Mouse (Mus musculus) midbrain, embryonic 13.5 days (tissue): ENCODE results near the gene Polr2a. TPM values are rescaled to one million over a fixed set of nuclear protein-coding genes. Genes with fewer than 3 reads are reported as not detected.
A peak's percentile ranks its signal among the peaks of the same experiment; 100 is the strongest.

Source experiments
- ATAC-seq: fragments of 200-750 bp; cut with Nextera tagmentation; 2 replicates; pipeline ENCODE4 v1.8.0; 2017; ENCODE audit warnings: mild to moderate bottlenecking, moderate TSS enrichment, moderate library complexity
- H3K27ac ChIP-seq: fragments of 300-500 bp; sonication (generic); 2 replicates; pipeline ENCODE4 v1.5.1; 2015; ENCODE audit warnings: inconsistent platforms, mild to moderate bottlenecking, moderate library complexity
- H3K27me3 ChIP-seq: fragments of 300-500 bp; sonication (generic); 2 replicates; pipeline ENCODE4 v1.6.1; 2015; ENCODE audit warnings: mild to moderate bottlenecking, inconsistent platforms
- H3K36me3 ChIP-seq: fragments of 300-500 bp; sonication (generic); 2 replicates; pipeline ENCODE4 v1.6.1; 2015; ENCODE audit warnings: mild to moderate bottlenecking, inconsistent platforms
- H3K4me1 ChIP-seq: fragments of 300-500 bp; sonication (generic); replicated peaks from 2 replicates; pipeline ENCODE4 v1.6.1; 2015; ENCODE audit warnings: inconsistent platforms
- H3K4me2 ChIP-seq: fragments of 300-500 bp; sonication (generic); replicated peaks from 2 replicates; pipeline ENCODE4 v1.6.1; 2015; ENCODE audit warnings: moderate library complexity, mild to moderate bottlenecking, inconsistent platforms
- H3K4me3 ChIP-seq: fragments of 300-500 bp; sonication (generic); replicated peaks from 2 replicates; pipeline ENCODE4 v1.5.1; 2015; ENCODE audit warnings: mild to moderate bottlenecking, inconsistent platforms
- H3K9ac ChIP-seq: fragments of 300-500 bp; sonication (generic); replicated peaks from 2 replicates; pipeline ENCODE4 v1.6.1; 2015; ENCODE audit warnings: mild to moderate bottlenecking, inconsistent platforms
- H3K9me3 ChIP-seq: fragments of 300-500 bp; sonication (generic); 2 replicates; pipeline ENCODE4 v1.6.1; 2016; ENCODE audit warnings: mild to moderate bottlenecking, inconsistent platforms
- WGBS: fragments of 180-500 bp; shearing (Covaris S2); methylation state at CpG from one replicate; pipeline ENCODE4 v1.1.7; 2015; 5-methylcytosine and 5-hydroxymethylcytosine counted together
- polyA plus RNA-seq: library from polyadenylated mRNA; unstranded; fragments of >200 nt; fragmentation: Nextera tagmentation; extraction: Ambion mirVana; gene quantifications from 2 replicates; pipeline ENCODE4 v1.2.1, GENCODE M21; 2015

Polr2a gene
- polyA plus RNA-seq, 1 experiment from 2014 or later: 24.9 TPM

DNA sequence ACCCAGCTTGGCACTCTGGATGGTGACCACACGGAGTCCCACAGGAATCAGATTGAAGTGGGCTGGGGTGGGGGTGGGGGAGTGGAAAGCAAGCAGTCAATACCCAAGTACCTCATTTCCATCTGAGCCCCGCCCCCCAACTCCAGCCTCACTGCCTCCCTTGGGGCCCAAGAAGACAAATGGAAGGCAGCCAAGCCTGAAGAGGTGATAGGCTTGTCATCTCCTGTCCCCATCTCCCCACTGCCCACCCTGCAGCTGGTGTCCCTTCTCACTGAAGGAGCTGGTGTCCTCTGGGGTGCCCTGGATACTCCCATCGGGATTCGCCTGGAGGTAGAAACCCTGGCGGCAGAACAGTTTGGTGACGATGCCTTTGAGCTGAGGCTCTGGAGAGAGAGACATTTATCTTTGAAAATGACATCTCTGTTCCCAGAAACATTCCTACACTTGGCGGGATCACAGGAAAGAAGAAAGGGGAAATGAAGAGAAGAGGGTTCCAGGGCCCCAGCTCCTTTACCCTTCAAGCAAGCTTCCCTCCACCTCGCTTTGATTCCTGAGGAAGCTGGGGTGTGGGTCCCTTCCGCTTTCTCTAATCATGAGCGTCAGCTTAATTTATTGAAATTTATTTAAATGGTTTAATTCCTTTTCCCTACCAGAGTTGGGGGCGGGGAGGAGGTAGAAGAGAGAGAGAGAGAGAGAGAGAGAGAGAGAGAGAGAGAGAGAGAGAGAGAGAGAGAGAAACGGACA, 41.1 kb upstream of the Polr2a start:
- H3K9ac ChIP-seq: peak overlapping the region; percentile 81
- H3K36me3 ChIP-seq: no peaks in the 10 kb centered on the region
- peak overlapping the region; percentile 59 for H3K4me3 ChIP-seq
- peaks cover 64% of the 10 kb centered on the region for H3K4me1 ChIP-seq
- no peak for ATAC-seq
- no peaks in the 10 kb centered on the region for H3K9me3 ChIP-seq
- 8% methylated on average over 12 of the region's 12 CpGs for WGBS
- peaks cover 49% of the 10 kb centered on the region for H3K27me3 ChIP-seq
- H3K4me2 ChIP-seq: peak overlapping the region; percentile 97
- H3K27ac ChIP-seq: peak overlapping the region; percentile 96

DNA sequence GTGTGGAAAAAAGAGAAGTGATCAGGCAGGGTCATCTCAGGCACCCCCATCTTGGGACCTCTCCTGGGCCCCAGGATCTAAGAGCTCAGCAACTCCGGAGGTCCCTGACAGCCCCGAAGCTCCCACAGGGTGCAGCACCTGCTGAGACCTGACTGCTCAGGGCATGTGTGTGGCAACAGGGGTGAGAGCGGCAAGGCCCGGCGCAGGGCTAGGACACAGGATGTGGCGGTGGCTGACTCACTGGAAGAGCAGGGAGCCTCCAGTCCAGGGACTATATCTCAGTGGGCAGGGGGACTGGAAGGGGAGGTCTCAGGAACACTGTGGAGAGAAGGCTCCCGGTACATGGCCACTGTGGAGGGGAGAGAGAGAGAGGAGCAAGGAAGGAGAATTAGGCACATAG, 39.5 kb upstream of the Polr2a start:
- ATAC-seq: no peak
- no peaks in the 10 kb centered on the region for H3K36me3 ChIP-seq
- 83% methylated on average over 7 of the region's 7 CpGs for WGBS
- peaks cover 48% of the 10 kb centered on the region for H3K4me1 ChIP-seq
- H3K9ac ChIP-seq: no peak overlapping the region
- H3K4me2 ChIP-seq: no peak overlapping the region
- H3K9me3 ChIP-seq: no peaks in the 10 kb centered on the region
- no peak overlapping the region for H3K27ac ChIP-seq
- peaks cover 56% of the 10 kb centered on the region for H3K27me3 ChIP-seq
- no peak overlapping the region for H3K4me3 ChIP-seq

DNA sequence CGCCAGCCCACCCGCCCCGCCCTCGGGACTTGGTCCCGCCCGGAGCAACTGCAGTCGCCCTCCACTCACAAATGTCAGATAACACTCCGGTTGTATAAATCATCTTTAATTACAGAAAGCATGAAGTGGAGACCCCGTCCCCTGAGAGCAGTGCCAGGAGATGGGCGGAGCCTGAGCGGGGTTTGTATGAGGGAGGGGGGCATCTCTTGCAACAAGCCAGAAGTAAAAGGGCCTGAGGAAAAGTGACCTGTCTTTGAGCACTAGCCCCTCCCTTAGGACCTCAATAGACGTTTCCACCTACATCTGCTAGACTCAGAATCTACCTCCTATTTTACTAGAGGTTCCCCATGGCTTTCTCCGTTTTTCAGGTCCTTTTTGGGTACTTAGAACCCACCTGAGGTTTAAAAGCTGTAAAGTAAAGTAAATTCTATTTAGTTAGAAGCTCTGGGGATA, 37.6 kb upstream of the Polr2a start:
- Histone ChIP-seq H3K4me2 (peak overlapping the region; percentile 73), H3K9ac (peak overlapping the region; percentile 49; the same call in 1 of the 2 replicates), H3K4me1 (peaks cover 29% of the 10 kb centered on the region), H3K4me3 (peak overlapping the region; percentile 43), H3K27me3 (peaks cover 44% of the 10 kb centered on the region), H3K36me3 (no peaks in the 10 kb centered on the region), H3K9me3 (no peaks in the 10 kb centered on the region), H3K27ac (no peak overlapping the region)
- ATAC-seq: no peak
- 2% methylated on average over 13 of the region's 13 CpGs for WGBS

DNA sequence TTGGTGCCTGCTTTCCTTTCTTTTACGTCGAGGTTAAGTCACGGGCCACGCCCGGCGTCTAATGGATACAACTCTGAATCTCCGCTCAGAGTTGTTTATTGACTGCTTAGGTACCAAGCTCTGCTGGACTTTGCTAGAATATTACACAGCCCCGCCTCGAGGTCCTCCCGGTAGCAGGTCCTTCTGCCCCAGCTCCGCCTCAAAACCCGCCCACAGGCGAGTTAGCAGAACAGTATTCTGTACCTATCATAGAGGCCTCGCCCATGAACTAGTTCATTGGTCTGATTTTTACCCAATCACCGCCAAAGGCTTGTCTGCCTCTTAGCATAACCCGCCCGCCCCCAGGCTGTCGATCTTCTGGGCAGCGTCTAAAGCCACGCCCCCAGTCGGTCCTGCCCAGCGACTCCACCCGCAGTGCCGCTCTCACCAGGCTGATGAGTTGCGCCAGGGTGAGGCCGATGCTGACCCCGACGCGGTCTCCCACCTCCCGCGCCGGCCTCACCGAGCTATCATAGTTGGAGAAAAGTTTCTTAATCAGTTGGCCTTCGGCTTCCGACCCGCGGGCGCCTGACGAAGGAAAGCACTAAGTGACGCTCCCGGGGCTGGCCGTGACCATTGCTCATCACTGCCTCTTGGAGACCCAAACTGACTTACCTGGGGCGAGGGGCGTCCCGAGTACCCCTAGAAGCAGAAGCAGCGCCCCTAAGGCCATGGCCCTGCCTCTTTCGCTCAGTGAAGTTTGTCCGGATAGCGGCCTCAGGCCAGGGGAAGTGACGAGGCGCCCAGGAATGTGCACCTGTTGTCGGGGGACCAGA, 36.9 kb upstream of the Polr2a start, which contains the start of gene Chrnb1:
TSS of gene Chrnb1 (minus strand) at position 776 of the 815 bp plus-strand sequence.
- peak within 1 kb of the TSS; percentile 43 for H3K4me3 ChIP-seq
- H3K27ac ChIP-seq: no peak within 1 kb of the TSS
- H3K9me3 ChIP-seq: no peaks in the 10 kb centered on the region
- peak within 1 kb of the TSS; percentile 49 for H3K9ac ChIP-seq
- ATAC-seq: peak; percentile 91
- WGBS: 1% methylated on average over 52 of the region's 52 CpGs
- peaks cover 28% of the 10 kb centered on the region for H3K4me1 ChIP-seq
- H3K27me3 ChIP-seq: peaks cover 44% of the 10 kb centered on the region
- no peaks in the 10 kb centered on the region for H3K36me3 ChIP-seq
- H3K4me2 ChIP-seq: peak within 1 kb of the TSS; percentile 73

DNA sequence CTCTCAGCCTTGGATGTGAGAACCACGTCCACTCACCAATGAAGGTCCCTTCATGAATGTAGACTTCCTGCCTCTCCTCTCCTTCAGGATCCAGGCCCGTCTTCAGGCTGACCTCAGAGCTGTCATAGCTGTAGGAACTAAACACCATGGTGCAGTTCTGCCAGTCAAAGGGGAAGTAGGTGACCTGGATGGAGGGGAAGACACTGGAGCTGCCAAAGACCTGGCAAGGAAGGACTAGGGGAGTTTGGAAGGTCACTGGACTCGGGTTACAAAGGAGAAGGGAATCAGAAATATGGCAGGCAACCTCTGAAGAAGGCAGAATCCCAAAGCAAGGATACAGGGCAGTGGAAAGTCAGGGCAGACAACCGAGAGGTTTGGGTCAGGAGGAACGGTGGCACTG, 35.0 kb upstream of the Polr2a start:
- Histone ChIP-seq H3K27ac (no peak overlapping the region), H3K4me3 (no peak overlapping the region), H3K27me3 (peaks cover 44% of the 10 kb centered on the region), H3K9ac (no peak overlapping the region), H3K4me1 (peaks cover 9% of the 10 kb centered on the region), H3K4me2 (no peak overlapping the region), H3K36me3 (no peaks in the 10 kb centered on the region), H3K9me3 (no peaks in the 10 kb centered on the region)
- WGBS: 66% methylated on average over 5 of the region's 5 CpGs
- no peak for ATAC-seq

DNA sequence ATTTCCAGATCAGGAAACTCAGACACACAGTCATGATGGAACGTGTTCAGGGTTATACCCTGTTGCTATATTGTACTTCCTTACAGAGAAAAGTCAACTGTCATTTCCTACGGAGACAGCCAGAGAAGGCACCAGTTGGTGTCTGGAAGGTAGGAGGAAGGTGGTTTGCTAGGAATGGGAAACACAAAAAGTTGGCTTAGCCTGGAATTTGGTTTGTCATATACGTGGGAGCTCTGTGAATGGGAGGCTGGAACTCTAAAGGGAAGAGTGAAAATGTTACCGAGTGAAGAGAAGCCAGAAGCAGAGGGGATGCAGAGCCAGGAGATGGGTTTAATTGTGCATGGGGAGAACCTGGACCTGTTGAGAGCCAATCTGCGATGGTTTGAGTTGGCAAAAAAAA, 33.0 kb upstream of the Polr2a start:
- no peaks in the 10 kb centered on the region for H3K9me3 ChIP-seq
- no peak overlapping the region for H3K27ac ChIP-seq
- H3K4me3 ChIP-seq: no peak overlapping the region
- no peak overlapping the region for H3K4me2 ChIP-seq
- peaks cover 8% of the 10 kb centered on the region for H3K4me1 ChIP-seq
- no peak for ATAC-seq
- H3K9ac ChIP-seq: no peak overlapping the region
- WGBS: 77% methylated on average over 5 of the region's 5 CpGs
- peaks cover 25% of the 10 kb centered on the region for H3K27me3 ChIP-seq
- no peaks in the 10 kb centered on the region for H3K36me3 ChIP-seq

DNA sequence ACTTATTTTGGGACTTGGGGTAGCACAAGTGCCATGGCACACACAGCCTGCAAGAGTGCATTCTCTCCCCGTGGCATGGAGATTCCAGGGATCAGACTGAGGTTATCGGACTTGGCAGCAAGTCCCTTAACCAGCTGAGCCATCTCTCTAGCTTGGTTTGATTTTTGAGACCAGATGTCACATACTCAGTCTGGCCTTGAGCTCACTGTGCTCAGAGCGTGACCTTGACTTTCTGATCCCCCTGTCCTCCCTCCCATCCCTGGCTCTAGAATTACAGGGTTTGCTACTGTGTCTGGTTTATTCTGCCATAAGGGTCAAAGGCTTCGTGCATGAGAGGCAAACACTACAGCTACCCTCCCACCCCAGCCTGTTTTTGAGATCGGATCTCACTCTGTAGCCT, 31.0 kb upstream of the Polr2a start:
- H3K9ac ChIP-seq: no peak overlapping the region
- H3K4me3 ChIP-seq: no peak overlapping the region
- no peak overlapping the region for H3K4me2 ChIP-seq
- no peaks in the 10 kb centered on the region for H3K36me3 ChIP-seq
- no peaks in the 10 kb centered on the region for H3K9me3 ChIP-seq
- no peaks in the 10 kb centered on the region for H3K4me1 ChIP-seq
- no peak overlapping the region for H3K27ac ChIP-seq
- peaks cover 15% of the 10 kb centered on the region; the same call in 1 of the 2 replicates for H3K27me3 ChIP-seq
- WGBS: 71% methylated on average over 5 of the region's 5 CpGs
- ATAC-seq: no peak

DNA sequence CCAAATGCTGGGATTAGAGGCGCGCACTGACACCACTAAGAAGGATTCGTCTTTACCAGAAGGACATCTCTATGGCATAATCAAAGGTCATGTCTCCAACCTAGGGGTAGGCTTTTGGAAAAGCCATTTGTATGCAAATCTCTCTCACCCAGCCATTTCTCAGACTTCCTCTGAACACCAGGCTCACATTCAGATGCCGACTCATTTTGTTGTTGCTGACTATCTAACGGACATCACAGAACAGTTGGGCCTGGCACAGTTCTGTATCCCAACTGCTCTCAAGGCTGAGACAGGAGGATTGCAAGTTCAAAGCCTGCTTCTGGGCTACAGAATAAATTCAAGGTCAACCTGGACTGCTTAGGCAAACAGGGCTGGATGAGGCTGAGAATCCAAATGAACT, 28.9 kb upstream of the Polr2a start:
- Histone ChIP-seq H3K4me1 (no peaks in the 10 kb centered on the region), H3K4me3 (no peak overlapping the region), H3K27ac (no peak overlapping the region), H3K27me3 (0 out of 2 replicates have a peak, but pooled peaks cover 2% of the 10 kb centered on the region), H3K36me3 (no peaks in the 10 kb centered on the region), H3K4me2 (no peak overlapping the region), H3K9me3 (no peaks in the 10 kb centered on the region), H3K9ac (no peak overlapping the region)
- no peak for ATAC-seq
- WGBS: 69% methylated on average over 5 of the region's 5 CpGs

DNA sequence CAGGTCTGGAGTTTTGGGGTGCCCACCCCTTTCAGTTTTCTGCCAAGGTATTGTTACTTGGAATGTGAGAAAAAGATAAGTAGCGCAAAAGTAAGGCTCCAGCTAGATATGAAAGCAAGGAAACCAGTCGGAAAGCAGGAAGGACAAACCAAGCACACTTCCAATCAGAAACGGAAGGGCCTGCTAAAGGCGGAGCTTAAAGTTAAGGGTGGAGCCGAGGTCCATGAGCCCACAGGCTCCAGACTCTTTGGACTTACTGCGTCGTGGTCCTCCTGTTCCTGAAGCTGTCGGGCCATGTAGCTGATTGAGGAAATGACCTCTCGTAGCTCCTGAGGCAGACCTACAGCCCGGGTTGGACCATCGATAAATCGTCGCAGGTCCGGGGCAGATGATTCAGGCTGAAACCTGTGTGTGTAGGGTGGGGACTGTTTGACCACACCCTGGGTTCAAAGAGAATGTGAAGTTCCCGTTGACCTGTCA, 26.4 kb upstream of the Polr2a start:
- Histone ChIP-seq H3K27me3 (0 out of 2 replicates have a peak, but pooled peaks cover 3% of the 10 kb centered on the region), H3K36me3 (no peaks in the 10 kb centered on the region), H3K4me3 (no peak overlapping the region), H3K9me3 (no peaks in the 10 kb centered on the region), H3K27ac (no peak overlapping the region), H3K9ac (no peak overlapping the region), H3K4me2 (0 out of 2 replicates have a peak overlapping the region, but pooled peaks have one; percentile 9), H3K4me1 (no peaks in the 10 kb centered on the region)
- no peak for ATAC-seq
- 47% methylated on average over 15 of the region's 15 CpGs for WGBS

DNA sequence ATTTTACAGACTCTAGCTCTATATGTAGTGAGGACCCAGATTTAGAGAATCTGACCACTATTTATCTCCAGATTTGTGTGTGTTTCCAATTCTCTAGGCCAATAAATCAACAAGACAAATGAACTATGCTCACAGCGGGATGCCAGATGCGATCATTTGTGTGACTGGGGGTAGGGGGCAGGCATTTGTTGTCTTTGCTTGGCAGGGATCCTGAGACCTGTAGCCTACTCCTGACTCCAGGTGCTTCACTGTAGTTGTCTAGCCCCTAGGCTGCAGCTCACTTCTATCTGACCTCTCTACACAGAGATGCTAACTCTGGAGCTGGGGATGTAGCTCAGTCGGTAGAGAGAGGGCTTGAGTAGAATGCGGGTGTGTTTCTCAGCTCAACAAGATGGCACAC, 23.4 kb upstream of the Polr2a start:
- no peak for ATAC-seq
- WGBS: 48% methylated on average over 4 of the region's 4 CpGs

DNA sequence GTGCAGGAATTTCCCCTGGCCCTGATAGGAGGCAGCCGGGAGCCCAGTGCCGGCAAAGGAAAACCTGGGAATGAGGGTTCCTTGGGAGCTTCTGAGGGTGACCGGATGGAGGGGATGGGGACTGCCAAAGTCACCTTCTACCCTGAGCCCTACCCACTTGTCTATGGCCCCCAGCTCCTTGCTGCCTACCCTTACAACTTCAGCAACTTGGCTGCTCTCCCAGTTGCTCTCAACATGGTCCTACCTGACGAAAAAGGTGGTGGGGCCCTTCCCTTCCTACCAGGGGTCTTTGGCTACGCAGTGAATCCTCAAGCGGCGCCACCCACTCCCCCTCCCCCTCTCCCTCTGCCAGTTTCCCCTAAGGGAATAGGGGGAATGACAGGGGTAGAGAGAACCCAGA, 20.5 kb upstream of the Polr2a start:
- peaks cover 25% of the 10 kb centered on the region for H3K36me3 ChIP-seq
- no peak for ATAC-seq
- 51% methylated on average over 7 of the region's 7 CpGs for WGBS
- no peak overlapping the region for H3K4me3 ChIP-seq
- 0 out of 2 replicates have a peak, but pooled peaks cover 5% of the 10 kb centered on the region for H3K4me1 ChIP-seq
- H3K4me2 ChIP-seq: no peak overlapping the region
- H3K27me3 ChIP-seq: peaks cover 3% of the 10 kb centered on the region; the same call in 1 of the 2 replicates
- no peaks in the 10 kb centered on the region for H3K9me3 ChIP-seq
- no peak overlapping the region for H3K27ac ChIP-seq
- H3K9ac ChIP-seq: no peak overlapping the region

More for the DNA sequence above, 23.4 kb upstream of the Polr2a start:
- 0 out of 2 replicates have a peak, but pooled peaks cover 5% of the 10 kb centered on the region for H3K4me1 ChIP-seq
- peaks cover 12% of the 10 kb centered on the region for H3K36me3 ChIP-seq
- no peak overlapping the region for H3K4me3 ChIP-seq
- peaks cover 3% of the 10 kb centered on the region; the same call in 1 of the 2 replicates for H3K27me3 ChIP-seq
- no peak overlapping the region for H3K4me2 ChIP-seq
- H3K27ac ChIP-seq: no peak overlapping the region
- no peaks in the 10 kb centered on the region for H3K9me3 ChIP-seq
- no peak overlapping the region for H3K9ac ChIP-seq
